Mouse (Mus musculus): ENCODE measurements around the gene Ankrd23. TPM values are rescaled to one million over a fixed set of nuclear protein-coding genes. Genes with fewer than 3 reads are reported as not detected.

Ankrd23 gene
- total RNA-seq, 2 experiments from 2014 or later = 22.5 to 73.8 TPM

- DNase-seq = no peak
Measured at GRCm38 (mm10) chr1:36563632-36564031, 26.9 kb upstream of the Ankrd23 start.

DNA sequence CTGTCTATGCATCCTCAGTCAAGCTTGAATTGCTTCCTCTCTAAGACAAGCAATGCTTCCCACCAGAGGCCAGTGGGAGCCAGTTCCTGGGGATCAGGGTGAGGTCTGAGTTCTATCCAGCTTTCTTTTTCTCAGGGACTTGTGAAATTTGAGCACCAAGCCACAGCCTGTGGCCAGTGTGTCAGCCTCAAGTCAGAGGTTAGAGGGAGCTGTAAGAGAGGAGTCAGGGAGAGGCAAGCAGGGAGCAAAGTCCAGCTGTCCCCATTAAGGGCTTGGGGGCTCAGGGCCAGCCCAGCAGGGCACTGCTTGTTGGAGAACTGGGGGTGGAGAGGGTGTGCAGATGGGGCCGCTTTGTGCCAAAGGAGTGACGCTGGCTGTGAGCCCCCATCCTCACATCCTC, 26.5 kb upstream of the Ankrd23 start:
- peak; percentile 7 for DNase-seq

GRCm38 (mm10) chr1:36562388-36562787, 25.7 kb upstream of the Ankrd23 start:
- DNase-seq = no peak

DNA sequence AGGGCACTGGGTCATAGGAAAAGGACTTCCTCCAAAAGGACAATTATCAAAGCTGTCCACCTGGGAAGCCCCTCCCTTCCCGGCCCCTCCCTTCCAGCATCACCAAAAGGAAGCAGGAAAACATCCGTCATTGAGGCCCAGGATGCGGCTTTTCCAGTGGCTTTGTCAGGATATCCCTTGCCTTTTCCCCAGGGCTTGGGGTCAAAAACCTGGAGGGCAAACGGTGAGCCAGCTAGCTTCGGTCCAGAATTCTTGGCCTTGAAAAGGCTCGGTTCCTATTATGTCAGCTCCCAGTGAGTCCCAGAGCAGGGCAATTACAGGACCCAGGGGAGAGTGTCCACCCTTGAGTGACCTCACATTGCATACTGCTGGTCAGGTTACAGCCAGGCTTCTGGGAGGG, 24.2 kb upstream of the Ankrd23 start:
- DNase-seq = peak; percentile 62

DNA sequence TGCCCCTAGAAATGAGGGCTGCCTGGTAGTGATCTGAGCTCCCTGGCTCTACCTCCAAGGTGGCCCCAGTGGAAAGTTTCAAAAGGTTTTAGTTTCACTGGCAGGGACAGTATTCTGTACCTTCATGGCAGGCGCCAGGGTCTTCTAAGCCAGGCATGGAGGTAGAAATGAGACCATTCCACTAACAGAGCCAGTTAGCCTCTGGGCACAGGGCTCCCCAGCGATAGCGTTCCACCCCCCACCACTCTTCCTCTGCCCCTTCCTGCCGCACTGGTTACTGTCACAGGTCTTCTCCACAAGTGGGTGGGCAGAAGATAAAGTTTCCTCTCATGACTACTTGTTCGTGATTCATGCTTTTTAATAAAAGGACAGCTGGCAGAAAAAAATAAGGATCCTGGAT, 23.2 kb upstream of the Ankrd23 start:
- no peak for DNase-seq

DNA sequence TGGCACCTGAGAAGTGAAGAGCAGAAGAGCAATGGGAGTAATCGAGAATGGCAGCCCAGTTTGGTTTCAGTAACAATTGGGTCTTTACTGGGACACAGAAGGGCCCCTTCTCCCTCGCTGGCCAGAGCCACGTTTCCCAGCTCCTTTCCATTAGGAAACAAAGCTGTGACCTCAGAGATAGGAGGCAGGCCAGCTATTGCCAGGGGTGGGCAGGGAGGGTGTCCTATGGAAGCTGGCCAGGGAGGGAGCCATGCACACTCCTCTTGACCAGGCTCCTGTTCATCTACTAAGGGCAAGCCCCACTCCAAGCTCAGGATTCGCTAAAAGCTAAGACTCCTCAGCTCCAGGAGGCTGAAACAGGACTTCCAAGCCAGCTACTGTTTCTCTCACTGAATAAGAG, 22.6 kb upstream of the Ankrd23 start:
- DNase-seq = no peak

- DNase-seq = peak; percentile 87
Measured at GRCm38 (mm10) chr1:36558031-36558993, 21.6 kb upstream of the Ankrd23 start, which contains the start of gene Sema4c. Gene Sema4c (minus strand): TSS chr1:36558349.

- DNase-seq = peak; percentile 88
Measured at GRCm38 (mm10) chr1:36557457-36558011, 20.9 kb upstream of the Ankrd23 start.

DNA sequence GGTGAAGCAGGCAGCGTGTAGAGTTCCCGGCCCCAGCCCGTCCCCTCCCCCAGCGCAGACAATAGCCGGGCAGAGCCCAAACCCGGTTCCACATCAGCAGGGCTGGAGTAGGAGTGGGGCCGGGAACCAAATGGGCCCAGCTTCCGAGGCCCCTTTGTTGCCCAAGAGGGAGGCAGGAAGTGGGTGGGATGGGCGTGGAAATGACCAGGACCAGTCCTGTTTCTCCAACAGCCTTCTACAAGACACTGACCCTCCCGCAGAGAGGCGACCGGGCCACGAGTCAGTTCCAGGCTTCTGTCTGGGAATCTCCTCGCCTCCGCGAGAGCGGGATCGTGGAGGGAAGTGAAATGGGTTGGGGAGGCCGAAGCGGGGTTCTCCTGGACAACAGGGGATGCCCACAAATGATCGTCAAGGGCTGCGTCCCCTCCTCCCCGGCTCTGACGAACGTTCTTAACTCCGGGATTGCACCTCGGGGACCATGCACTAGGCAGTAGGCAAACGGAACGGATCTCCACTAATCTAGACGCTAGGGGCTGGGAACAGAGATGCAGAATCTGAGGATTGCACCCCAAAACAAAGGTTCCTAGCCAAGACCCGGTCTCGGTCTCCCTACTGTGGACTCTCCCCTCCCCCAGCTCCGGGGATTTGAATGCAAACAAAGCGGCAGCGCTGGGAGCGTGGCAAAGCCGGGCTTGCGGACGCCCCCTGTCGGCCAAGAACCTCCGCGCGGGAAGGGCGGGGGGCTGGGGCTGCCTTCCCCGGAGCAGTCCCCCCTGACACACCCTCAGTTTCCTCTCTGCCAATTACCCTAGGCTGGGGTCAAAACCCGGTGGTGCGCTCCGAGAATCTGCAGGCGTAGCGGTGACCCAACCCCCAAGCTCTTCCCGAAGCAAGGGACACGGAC, 20.1 kb upstream of the Ankrd23 start:
- peak; percentile 95 for DNase-seq

GRCm38 (mm10) chr1:36555798-36556395, 19.2 kb upstream of the Ankrd23 start:
- no peak for DNase-seq

GRCm38 (mm10) chr1:36554633-36555399, 18.1 kb upstream of the Ankrd23 start:
- DNase-seq = no peak

DNA sequence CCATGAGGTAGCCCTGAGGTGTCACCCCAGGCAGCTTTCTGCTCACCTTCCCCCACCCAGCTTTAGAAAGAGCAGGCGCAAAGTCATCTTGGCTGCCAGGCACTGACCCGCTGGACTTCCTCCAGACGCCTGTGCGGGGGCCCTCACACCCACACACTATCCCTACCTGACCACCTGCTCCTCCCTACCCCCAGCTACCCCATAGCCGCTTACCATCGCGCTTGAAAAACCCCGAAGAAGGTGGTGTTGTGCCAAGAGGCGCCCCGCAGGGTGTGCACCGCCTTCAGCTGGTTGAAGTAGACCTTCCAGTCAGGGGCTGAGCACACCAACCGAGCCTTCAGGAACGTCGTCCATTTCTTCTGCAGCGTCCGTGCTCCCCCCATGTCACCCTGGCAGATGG, 15.8 kb upstream of the Ankrd23 start:
- no peak for DNase-seq

DNA sequence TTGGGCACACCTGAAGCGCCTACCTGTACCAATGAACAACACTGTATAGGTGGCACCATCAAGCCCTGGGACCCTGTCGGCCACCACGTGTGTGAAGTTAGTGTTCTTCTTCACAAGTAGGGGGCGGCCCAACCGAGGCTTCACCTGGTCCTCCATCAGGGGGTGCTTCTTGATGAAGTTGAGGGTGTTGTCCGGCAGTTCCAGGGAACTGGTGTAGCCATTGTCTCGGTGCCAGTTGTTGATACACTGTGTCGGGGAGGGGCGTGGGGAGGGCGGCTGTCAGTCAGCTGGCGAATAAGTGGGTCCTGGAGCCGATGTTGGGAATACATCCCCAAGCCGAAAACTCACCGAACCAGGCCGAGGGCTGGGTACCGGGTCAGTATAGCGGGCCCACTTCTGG, 15.2 kb upstream of the Ankrd23 start:
- DNase-seq = no peak

DNA sequence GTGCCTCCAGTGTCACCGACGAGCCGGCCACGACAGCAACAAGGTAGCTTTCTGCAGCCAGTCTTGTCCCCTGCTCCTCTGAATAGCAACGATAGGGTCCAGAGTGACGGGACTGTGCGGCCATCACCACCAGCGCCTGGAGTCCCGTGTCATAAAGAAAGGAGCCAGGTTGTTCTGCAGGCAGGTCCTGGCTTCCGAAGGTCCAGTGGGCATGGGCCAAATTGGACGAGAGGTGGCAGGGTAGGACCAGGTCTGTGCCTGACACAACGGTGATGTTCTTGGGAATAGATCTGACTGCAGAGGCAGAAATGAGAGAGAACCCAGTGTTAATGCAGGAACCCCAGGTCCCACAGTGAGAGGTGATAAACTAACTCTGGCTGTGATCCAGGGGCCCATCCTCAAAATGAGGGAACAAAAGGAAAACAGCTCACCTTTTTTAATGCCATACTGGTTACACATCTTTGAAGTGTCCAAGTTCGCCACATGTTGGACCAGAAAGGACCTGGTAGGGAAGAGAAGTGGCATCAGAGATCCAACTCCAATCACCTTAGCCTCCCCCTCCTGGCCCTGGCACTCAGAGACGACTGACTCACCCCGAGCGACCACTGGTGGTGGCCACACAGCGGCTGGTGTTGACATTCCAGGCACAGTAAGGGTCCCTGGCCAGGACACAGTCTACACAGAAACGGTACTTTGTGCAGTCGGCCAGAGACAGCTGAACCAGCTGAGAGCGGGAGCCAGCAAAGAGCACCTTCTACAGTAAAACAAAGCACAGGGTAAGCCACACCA, 13.6 kb upstream of the Ankrd23 start:
- DNase-seq = no peak

GRCm38 (mm10) chr1:36549491-36549890, 12.8 kb upstream of the Ankrd23 start:
- no peak for DNase-seq

- DNase-seq = peak; percentile 7
Measured at GRCm38 (mm10) chr1:36548771-36549170, 12.1 kb upstream of the Ankrd23 start.

- peak; percentile 64 for DNase-seq
Measured at GRCm38 (mm10) chr1:36547981-36548598, 11.4 kb upstream of the Ankrd23 start.

GRCm38 (mm10) chr1:36546888-36547471, 10.3 kb upstream of the Ankrd23 start, which contains the start of gene Ankrd39:
Gene Ankrd39 (minus strand): TSS chr1:36547445.
- peak; percentile 97 for DNase-seq

- DNase-seq = peak; percentile 53
Measured at GRCm38 (mm10) chr1:36545845-36546600, 9.3 kb upstream of the Ankrd23 start.
